Mouse (Mus musculus) MEL-GATA-1-ER (cell line): Measurements from ENCODE around the gene 1110012L19Rik.
A peak's percentile ranks its signal among the peaks of the same experiment; 100 is the strongest.
"Not testable (repeated sequence)": the region's sequence is repeated elsewhere in the genome, so short reads cannot be mapped to it uniquely, and the experiment has no call there.

ENCODE experiments used
- DNase-seq: peaks from one replicate; pipeline ENCODE4 v3.0.0-alpha.2; 2012; ENCODE audit warnings: low read depth; ENCODE audit errors: extremely low read depth

1110012L19Rik gene

GRCm38 (mm10) chrX:70385276-70385961, at the start of gene 1110012L19Rik:
TSS of gene 1110012L19Rik (plus strand) at chrX:70385877.
- peak; percentile 96 for DNase-seq

GRCm38 (mm10) chrX:70362985-70363384, 22.7 kb upstream of the 1110012L19Rik start:
- DNase-seq = no peak

- no peak for DNase-seq
Measured at GRCm38 (mm10) chrX:70363446-70363845, 22.2 kb upstream of the 1110012L19Rik start.

GRCm38 (mm10) chrX:70364202-70364601, 21.5 kb upstream of the 1110012L19Rik start:
- no peak for DNase-seq

- DNase-seq = peak; percentile 81
Measured at GRCm38 (mm10) chrX:70364661-70365613, 20.7 kb upstream of the 1110012L19Rik start, which contains the start of gene Ids. TSS of gene Ids (minus strand) at chrX:70365084.

GRCm38 (mm10) chrX:70369758-70370157, 15.9 kb upstream of the 1110012L19Rik start:
- DNase-seq = not testable (repeated sequence)

- not testable (repeated sequence) for DNase-seq
Measured at GRCm38 (mm10) chrX:70374469-70375110, 11.1 kb upstream of the 1110012L19Rik start.

- DNase-seq = no peak
Measured at GRCm38 (mm10) chrX:70384917-70385275, 781 bp upstream of the 1110012L19Rik start.

GRCm38 (mm10) chrX:70385962-70386351, 280 bp downstream of the 1110012L19Rik start:
- DNase-seq = no peak

- not testable (repeated sequence) for DNase-seq
Measured at GRCm38 (mm10) chrX:70392636-70393035, 7.0 kb downstream of the 1110012L19Rik start.

GRCm38 (mm10) chrX:70425473-70425872, 39.8 kb downstream of the 1110012L19Rik start:
- not testable (repeated sequence) for DNase-seq
